Mouse (Mus musculus): ENCODE data around the gene Gpr61. TPM values are rescaled to one million over a fixed set of nuclear protein-coding genes. Genes with fewer than 3 reads are reported as not detected.
A peak's percentile ranks its signal among the peaks of the same experiment; 100 is the strongest.

Gpr61 gene
- polyA plus RNA-seq, 1 experiment from 2014 or later, result 0.19 TPM

DNA sequence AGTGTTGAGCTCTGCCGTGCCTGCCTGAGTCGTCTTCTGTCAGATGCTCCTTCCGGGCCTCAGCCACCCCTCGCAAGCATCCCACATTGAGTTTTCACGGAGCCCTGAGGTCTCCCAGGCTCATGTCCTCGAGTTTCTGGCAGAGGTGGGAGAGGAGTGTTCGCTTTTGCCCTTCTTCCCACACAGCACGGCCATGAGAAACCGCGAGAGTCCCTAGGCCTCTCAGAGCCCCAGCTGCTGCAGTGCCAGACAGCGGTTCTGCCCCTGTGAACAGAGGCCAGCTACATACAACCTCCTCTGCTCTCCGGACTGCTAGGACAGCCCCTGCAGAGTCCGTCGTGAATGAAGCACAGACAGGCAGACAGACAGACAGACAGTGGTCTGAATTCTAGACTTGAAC lies 12.8 kb upstream of the Gpr61 start:
- H3K9ac ChIP-seq, result no peak overlapping the region
- no peaks in the 10 kb centered on the region for H3K27me3 ChIP-seq (replicated peaks)
- WGBS, result 46% methylated on average over 14 of the region's 14 CpGs
- H3K4me2 ChIP-seq, result no peak overlapping the region
- ATAC-seq (ENCODE audit: insufficient read depth, low FRiP score, low read depth), result peak; percentile 32; the same call in 1 of the 2 replicates
- H3K27ac ChIP-seq, result no peak overlapping the region
- H3K36me3 ChIP-seq, result no peaks in the 10 kb centered on the region
- H3K4me1 ChIP-seq, result peaks cover 24% of the 10 kb centered on the region
- no peaks in the 10 kb centered on the region for H3K9me3 ChIP-seq
- no peak overlapping the region for H3K4me3 ChIP-seq (replicated peaks)

- Histone ChIP-seq H3K27me3 (replicated peaks) (no peaks in the 10 kb centered on the region), H3K9me3 (no peaks in the 10 kb centered on the region), H3K36me3 (no peaks in the 10 kb centered on the region), H3K4me1 (peaks cover 24% of the 10 kb centered on the region), H3K27ac (peak overlapping the region; percentile 26; the same call in 1 of the 2 replicates), H3K4me2 (no peak overlapping the region), H3K9ac (no peak overlapping the region), H3K4me3 (replicated peaks) (no peak overlapping the region)
- peak; percentile 72; the same call in 1 of the 2 replicates for ATAC-seq (ENCODE audit: insufficient read depth, low FRiP score, low read depth)
- WGBS, result 26% methylated on average over 9 of the region's 11 CpGs
Observed at GRCm38 (mm10) chr3:108166486-108167211, 12.0 kb upstream of the Gpr61 start.

- Histone ChIP-seq H3K9ac (no peak overlapping the region), H3K4me2 (no peak overlapping the region), H3K4me1 (peaks cover 24% of the 10 kb centered on the region), H3K9me3 (no peaks in the 10 kb centered on the region), H3K27me3 (replicated peaks) (no peaks in the 10 kb centered on the region), H3K36me3 (no peaks in the 10 kb centered on the region), H3K27ac (no peak overlapping the region), H3K4me3 (replicated peaks) (no peak overlapping the region)
- 53% methylated on average over 10 of the region's 10 CpGs for WGBS
- ATAC-seq (ENCODE audit: insufficient read depth, low FRiP score, low read depth), result no peak
Observed at GRCm38 (mm10) chr3:108165532-108166315, 11.0 kb upstream of the Gpr61 start.

DNA sequence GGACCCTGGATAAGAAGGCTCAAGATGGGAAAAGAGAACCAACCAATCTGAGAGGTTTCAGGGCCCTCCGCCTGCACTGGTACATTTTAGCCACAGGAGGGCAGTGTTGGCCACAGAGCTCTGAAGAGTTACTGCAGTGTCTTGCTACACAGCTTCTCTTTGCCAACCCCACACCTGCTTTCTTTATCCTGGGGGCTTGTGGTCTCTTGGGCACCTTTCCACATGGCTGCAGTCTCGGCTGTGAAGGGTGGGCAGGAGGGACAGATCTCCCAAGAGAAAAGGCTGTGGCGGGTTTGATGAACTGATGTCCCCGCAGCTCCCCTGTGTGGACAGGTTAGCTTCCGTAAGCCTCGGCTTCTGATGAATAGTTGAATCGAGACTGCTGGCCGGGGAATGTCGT lies 10.1 kb upstream of the Gpr61 start:
- Histone ChIP-seq H3K4me1 (peaks cover 24% of the 10 kb centered on the region), H3K36me3 (no peaks in the 10 kb centered on the region), H3K9me3 (no peaks in the 10 kb centered on the region), H3K4me2 (peak overlapping the region; percentile 44), H3K27ac (no peak overlapping the region), H3K9ac (no peak overlapping the region), H3K27me3 (replicated peaks) (no peaks in the 10 kb centered on the region), H3K4me3 (replicated peaks) (0 out of 2 replicates have a peak overlapping the region, but pooled peaks have one; percentile 15)
- ATAC-seq (ENCODE audit: insufficient read depth, low FRiP score, low read depth), result no peak
- WGBS, result 16% methylated on average over 9 of the region's 9 CpGs

- H3K9ac ChIP-seq, result no peak overlapping the region
- H3K4me3 ChIP-seq (replicated peaks), result no peak overlapping the region
- H3K27ac ChIP-seq, result no peak overlapping the region
- H3K9me3 ChIP-seq, result no peaks in the 10 kb centered on the region
- peaks cover 24% of the 10 kb centered on the region for H3K4me1 ChIP-seq
- no peaks in the 10 kb centered on the region for H3K36me3 ChIP-seq
- H3K27me3 ChIP-seq (replicated peaks), result no peaks in the 10 kb centered on the region
- no peak for ATAC-seq (ENCODE audit: insufficient read depth, low FRiP score, low read depth)
- H3K4me2 ChIP-seq, result no peak overlapping the region
- WGBS, result 63% methylated on average over 5 of the region's 5 CpGs
Observed at GRCm38 (mm10) chr3:108164091-108164490, 9.4 kb upstream of the Gpr61 start.

DNA sequence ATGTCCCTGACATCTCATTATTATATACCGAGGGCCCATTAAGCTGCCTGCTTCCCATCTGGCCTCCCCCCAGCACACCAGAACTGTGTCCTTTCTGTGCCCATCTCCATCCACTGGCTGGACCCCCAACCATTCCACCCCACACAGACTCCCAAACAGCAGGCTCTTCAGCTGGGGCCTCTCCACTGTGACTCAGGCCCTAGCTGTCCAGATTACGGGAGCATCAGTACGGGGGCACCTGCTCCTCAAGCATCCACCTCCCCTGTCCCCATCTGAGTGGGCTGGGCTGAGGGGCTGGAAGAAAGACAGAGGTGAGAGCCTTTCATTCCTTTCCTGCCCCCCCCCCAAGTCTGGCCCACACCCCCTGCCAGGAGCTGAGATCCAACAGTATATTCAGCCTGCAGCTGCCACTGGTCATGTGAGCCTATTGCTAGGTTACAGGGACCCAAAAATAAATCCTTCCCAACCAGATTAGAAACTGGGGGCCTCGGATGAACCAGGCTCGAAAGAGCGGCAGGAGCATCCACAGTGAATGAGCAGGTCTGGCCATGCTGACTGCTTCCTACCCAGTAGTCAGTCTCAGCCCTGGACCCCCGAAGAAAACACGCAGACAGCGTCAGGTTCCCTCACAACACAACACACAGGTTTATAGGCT lies 3.8 kb upstream of the Gpr61 start:
- Histone ChIP-seq H3K27me3 (replicated peaks) (no peaks in the 10 kb centered on the region), H3K4me3 (replicated peaks) (no peak overlapping the region), H3K9ac (no peak overlapping the region), H3K36me3 (no peaks in the 10 kb centered on the region), H3K4me2 (no peak overlapping the region), H3K27ac (no peak overlapping the region), H3K4me1 (no peaks in the 10 kb centered on the region), H3K9me3 (no peaks in the 10 kb centered on the region)
- WGBS, result 66% methylated on average over 9 of the region's 9 CpGs
- no peak for ATAC-seq (ENCODE audit: insufficient read depth, low FRiP score, low read depth)

GRCm38 (mm10) chr3:108152290-108152689 lies 2.4 kb downstream of the Gpr61 start:
- no peaks in the 10 kb centered on the region for H3K27me3 ChIP-seq (replicated peaks)
- H3K4me3 ChIP-seq (replicated peaks), result no peak overlapping the region
- H3K36me3 ChIP-seq, result no peaks in the 10 kb centered on the region
- H3K4me1 ChIP-seq, result peaks cover 3% of the 10 kb centered on the region; the same call in 1 of the 2 replicates
- 84% methylated on average over 3 of the region's 3 CpGs for WGBS
- H3K27ac ChIP-seq, result no peak overlapping the region
- no peak for ATAC-seq (ENCODE audit: insufficient read depth, low FRiP score, low read depth)
- H3K9me3 ChIP-seq, result no peaks in the 10 kb centered on the region
- H3K4me2 ChIP-seq, result no peak overlapping the region
- no peak overlapping the region for H3K9ac ChIP-seq

GRCm38 (mm10) chr3:108147386-108148235 lies 7.1 kb downstream of the Gpr61 start:
- Histone ChIP-seq H3K36me3 (no peaks in the 10 kb centered on the region), H3K4me1 (peaks cover 18% of the 10 kb centered on the region; the same call in 1 of the 2 replicates), H3K4me3 (replicated peaks) (no peak overlapping the region), H3K27ac (no peak overlapping the region), H3K4me2 (peak overlapping the region; percentile 1; the same call in 1 of the 2 replicates), H3K9me3 (no peaks in the 10 kb centered on the region), H3K27me3 (replicated peaks) (no peaks in the 10 kb centered on the region), H3K9ac (no peak overlapping the region)
- no peak for ATAC-seq (ENCODE audit: insufficient read depth, low FRiP score, low read depth)
- 68% methylated on average over 11 of the region's 11 CpGs for WGBS

DNA sequence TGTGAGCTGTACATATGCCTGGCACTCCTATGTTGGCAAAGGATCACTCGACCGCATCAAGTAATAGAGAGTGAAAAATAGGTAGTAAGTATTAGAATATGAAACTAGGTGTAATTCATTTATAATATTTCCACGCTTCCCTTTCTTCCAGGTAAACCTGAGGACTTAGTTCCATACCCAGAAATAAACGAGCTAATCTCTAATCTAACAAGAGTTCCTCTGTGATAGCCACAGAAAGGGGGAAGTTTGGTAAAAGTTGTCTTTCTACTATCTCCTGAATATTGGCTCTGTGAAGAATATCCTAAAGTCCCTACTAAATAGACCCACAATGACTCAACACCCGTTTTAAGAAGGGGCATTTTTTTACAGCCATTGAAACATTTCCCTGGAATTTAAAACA lies 8.0 kb downstream of the Gpr61 start:
- WGBS, result 47% methylated on average over 5 of the region's 5 CpGs
- ATAC-seq (ENCODE audit: insufficient read depth, low FRiP score, low read depth), result no peak
- no peaks in the 10 kb centered on the region for H3K9me3 ChIP-seq
- 0 out of 2 replicates have a peak overlapping the region, but pooled peaks have one; percentile 78 for H3K9ac ChIP-seq
- H3K27me3 ChIP-seq (replicated peaks), result no peaks in the 10 kb centered on the region
- H3K36me3 ChIP-seq, result no peaks in the 10 kb centered on the region
- H3K4me1 ChIP-seq, result peaks cover 18% of the 10 kb centered on the region; the same call in 1 of the 2 replicates
- H3K27ac ChIP-seq, result peak overlapping the region; percentile 93; the same call in 1 of the 2 replicates
- peak overlapping the region; percentile 76 for H3K4me2 ChIP-seq
- H3K4me3 ChIP-seq (replicated peaks), result peak overlapping the region; percentile 96

DNA sequence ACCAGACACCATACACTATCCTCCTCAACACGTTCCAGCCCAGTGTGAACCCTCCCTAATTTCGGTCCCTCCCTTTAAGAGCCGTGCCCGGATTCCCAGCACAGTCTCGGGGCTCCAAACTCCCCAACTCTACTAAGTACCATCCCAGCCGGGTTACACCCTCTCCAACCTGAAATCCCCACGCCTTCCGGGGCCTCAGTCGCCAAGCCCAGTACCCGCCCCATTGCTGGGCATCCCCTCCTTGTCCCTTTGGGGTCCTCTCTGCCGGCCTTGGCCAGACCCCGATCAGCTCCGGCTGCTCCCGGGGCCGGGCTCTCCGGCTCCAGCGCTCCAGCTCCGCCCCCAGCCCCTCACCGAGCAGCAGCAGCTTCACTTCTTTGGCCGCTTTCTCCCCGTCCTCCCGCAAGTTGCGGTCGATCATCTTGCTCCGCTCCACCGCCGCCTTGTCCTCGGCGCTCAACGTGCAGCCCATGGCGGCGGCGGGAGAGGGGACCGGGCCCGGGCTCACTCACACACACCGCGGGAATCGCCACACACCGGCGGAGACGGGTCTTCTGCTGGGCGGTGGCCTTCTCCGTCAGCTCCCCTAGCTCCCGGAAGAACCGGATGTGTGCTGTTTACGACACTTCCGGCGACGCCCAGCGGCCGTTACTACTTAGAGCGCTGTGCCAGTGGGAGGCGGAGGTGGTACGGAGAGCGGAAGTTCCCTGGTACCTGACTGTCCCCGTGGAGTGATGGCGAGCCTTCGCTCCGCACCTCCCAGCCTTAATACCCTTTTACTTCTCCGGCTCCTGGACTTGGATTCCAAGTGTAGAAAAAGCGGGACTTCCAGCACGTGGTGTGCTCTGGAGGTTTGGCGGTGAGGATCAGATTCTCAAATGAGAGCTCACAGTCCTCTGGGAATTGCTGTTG lies 8.9 kb downstream of the Gpr61 start, which contains the start of gene Gnai3:
TSS of gene Gnai3 (minus strand) at position 613 of the 912 bp plus-strand sequence.
- peak within 1 kb of the TSS; percentile 78 for H3K9ac ChIP-seq
- no peaks in the 10 kb centered on the region for H3K27me3 ChIP-seq (replicated peaks)
- no peaks in the 10 kb centered on the region for H3K9me3 ChIP-seq
- H3K27ac ChIP-seq, result peak within 1 kb of the TSS; percentile 93
- peak within 1 kb of the TSS; percentile 96 for H3K4me3 ChIP-seq (replicated peaks)
- no peaks in the 10 kb centered on the region for H3K36me3 ChIP-seq
- H3K4me2 ChIP-seq, result peak within 1 kb of the TSS; percentile 76
- WGBS, result under 1% methylated on average over 63 of the region's 63 CpGs
- ATAC-seq (ENCODE audit: insufficient read depth, low FRiP score, low read depth), result peak; percentile 95
- peaks cover 18% of the 10 kb centered on the region; the same call in 1 of the 2 replicates for H3K4me1 ChIP-seq
